Mouse (Mus musculus) liver, adult 2 months (tissue): Measurements from ENCODE around the gene Tdrd12.

ENCODE experiments used
- CTCF ChIP-seq: fragments of 200-500 bp; IDR thresholded peaks from 2 replicates; pipeline ENCODE4 v1.5.1; 2011; ENCODE audit warnings: low read depth, low read length, control low read depth
- POLR2A ChIP-seq: fragments of 200-500 bp; IDR thresholded peaks from 2 replicates; pipeline ENCODE4 v1.6.1; 2011; ENCODE audit warnings: low read length, control low read depth; ENCODE audit not compliant: insufficient read depth; ENCODE audit errors: extremely low read depth

DNA sequence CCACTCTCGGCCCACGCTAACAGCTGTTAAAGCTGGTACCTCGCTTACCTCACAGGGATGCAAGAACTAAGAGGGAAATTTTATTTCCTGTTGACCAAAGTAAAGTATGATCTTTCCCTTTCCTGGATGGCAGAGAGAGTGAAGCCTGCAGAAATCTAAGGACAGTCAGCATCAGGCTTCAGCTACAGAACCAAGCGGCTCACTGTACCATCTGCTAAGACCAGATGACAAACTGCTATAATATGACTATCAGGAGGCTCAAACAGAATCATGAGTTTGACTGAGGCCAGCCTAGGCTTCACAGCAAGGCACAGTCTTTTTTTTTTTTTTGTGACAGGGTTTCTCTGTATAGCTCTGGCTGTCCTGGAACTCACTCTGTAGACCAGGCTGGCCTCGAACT is 72.5 kb downstream of the Tdrd12 start:
- TF ChIP-seq POLR2A = no peak
- no peak for TF ChIP-seq CTCF
